Mouse (Mus musculus): ENCODE measurements around the gene Actl10.
A peak's percentile ranks its signal among the peaks of the same experiment; 100 is the strongest.

Actl10 gene

DNA sequence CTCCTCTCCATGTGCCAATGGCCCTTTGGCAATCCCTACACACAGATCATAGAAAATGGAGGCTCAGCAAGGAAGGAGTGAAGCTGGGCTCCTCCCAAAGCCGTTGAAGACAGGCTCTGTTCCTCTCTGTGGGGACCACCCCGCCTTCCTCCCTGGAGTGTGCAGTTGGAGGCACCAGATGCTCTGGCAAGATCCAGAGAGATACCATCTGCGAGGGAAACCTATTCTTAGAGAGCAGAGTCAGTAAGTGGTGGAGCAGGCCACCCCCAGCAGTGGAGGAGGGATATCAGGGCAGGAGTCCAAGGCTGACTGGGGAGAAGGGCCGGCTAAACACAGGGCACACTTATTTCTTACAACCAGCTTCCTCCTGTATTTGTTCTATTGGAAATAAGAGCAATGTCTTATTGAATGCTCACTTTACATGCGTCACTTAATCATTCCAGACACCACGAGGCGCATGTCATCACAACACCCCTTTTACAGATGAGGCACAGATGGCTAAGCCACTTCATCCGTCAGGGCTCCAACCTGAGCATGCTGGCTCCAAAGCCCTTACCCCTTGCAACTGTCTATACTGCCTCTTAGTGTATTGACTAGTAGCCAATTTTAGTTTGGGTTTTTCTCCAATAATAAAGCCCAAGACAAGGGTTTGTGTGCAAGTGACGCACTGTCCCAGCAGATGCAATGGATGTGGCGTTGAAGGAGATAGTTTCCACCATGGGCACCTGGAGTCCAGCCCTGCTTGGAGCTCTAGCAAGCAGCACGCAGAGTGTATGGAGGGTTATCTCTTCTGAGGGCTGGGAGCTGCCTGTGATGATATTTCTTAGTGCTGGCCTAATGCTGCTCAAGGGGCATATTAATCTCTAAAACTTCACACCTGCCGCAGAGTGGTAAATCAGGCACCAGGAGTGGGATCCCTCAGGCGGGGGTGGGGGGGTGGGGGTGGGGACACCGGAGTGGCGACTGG is 32.6 kb downstream of the Actl10 start:
- DNase-seq: peak; percentile 72

DNA sequence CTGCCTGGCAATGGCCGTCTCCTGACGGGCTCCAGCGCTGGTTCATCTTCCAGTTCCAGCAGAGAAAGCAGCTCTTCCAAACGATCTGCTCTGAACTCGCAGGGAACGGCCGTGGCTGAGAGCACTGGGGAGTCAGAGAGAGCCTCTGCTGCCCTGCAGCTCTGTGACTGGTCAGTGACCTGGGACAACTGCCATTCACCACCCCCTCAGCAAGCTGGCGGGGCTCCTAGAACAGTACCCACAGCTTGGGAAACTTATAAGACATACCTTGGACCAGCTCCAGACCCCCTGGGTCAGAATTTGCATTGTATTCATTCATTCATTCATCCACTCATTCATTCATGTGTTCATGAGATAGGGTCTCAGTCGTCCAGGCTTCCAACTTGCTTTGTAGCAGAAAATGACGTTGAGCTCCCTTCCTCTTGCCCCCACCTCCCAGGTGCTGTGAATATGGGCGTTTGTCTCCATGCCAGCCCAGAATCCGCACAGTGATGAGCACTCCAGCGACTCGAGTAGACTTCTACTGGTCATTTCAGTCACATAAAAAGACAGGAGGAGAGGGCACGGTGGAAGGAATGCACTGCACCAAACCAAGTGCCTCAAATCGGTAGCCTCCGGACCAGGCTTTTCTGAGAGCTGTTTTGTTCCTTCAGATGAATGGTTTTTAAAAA is 33.5 kb downstream of the Actl10 start:
- no peak for DNase-seq

DNA sequence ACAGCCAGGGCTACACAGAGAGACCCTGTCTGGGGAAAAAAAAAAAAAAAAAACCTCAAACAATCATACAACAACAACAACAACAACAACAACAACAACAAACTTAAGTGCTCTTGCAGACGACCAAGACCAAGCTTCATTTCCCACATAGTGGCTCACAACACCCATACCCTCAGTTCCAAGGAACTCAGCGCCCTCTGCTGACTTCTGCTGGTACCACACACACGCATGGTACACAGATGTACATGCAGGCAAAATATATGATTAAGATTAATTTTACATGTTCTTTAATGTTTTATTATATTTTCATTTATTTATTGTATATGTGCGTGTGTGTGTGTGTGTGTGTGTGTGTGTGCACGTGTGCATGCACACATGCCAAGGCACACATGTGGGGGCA is 34.8 kb downstream of the Actl10 start:
- peak; percentile 80 for DNase-seq

DNA sequence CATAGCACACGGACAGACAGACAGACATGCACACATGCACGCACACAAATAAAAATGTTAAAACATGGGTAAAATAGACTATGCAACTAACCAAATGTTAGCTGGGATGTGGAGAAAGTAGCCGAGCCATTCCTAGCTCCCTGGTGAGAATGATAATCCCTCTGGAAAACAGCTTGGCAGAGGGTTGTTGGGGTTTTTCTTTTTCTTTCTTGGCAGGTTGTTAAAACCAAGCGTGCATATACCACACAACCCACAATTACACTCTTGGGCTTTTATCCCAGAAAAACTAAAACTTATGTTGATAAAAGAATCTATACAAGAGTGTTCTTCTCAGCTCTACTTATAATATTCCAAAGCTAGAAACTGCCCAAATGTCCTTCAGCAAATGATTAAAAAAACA is 37.5 kb downstream of the Actl10 start:
- no peak for DNase-seq

DNA sequence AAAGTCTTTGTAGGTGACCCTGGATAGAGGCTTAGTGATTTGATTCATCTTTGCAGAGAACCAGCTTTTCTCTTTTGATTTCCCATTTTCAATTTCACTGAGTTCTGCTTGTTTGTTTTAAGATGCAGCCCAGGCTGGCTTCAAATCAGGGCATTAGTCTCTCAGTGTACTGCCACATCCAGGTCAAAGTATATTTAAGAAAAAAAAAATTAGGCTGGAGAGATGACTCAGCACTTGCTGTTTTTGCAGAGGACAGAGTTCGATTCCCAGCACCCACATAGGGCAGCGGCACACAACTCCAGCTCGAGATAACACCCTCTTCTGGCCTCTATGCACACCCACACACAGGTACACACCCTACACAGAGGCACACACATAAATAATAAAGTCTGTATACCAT is 39.7 kb downstream of the Actl10 start:
- DNase-seq: no peak

DNA sequence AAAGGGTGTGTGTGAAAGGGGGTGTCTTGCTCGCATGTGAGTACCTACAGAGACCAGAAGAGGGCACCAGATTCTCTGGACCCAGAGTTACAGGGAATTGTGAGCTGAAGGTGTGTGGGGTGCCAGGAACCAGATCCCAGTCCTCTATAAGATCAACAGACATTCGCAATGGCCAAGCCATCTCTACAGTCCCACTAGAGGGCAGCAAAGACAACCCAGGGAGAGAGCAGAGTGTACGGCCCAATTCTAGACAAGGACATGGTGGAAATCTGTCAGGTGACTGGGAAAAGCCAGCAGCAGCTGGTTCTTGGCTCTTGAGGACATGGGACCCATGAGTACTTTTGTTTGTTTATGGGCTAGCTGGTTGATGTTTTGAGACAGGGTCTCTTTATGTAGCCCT is 41.4 kb downstream of the Actl10 start:
- no peak for DNase-seq

DNA sequence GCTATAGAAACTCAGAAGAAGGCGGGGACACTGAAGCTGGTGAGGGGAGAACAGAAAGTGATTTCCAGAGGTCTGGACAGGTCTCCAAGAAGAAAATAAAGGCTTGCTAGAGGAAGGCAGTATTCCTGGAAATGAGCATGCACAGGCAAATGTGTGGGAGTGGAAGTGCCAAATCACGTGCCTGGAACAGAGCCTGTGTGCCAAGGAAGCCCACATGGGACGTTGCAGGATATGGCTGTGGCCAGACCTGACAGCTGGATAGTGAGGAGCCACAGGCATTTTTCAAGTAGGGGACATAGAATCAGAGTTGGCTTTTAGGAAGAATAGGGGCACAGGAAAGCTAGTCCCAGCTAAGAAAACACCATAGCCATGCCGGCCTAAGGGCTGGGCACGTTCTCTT is 44.2 kb downstream of the Actl10 start:
- DNase-seq: no peak

DNA sequence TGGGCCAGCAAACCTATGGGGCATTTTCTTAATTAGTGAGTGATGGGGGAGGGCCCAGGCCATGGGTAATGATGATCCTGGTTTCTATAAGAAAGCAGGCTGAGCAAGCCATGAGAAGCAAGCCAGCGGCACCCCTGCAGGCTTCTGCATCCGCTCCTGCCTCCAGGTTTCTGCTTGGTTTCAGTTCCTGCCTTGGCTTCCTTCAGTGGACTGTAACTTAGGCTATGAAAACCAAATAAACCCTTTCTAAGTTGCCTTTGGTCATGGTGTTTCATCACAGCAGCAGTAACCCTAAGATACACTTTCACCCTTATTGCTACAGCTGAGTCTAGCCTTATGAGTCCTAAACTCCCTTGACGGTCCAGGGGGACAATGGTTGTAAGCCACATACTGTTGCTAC is 45.8 kb downstream of the Actl10 start:
- DNase-seq: no peak

DNA sequence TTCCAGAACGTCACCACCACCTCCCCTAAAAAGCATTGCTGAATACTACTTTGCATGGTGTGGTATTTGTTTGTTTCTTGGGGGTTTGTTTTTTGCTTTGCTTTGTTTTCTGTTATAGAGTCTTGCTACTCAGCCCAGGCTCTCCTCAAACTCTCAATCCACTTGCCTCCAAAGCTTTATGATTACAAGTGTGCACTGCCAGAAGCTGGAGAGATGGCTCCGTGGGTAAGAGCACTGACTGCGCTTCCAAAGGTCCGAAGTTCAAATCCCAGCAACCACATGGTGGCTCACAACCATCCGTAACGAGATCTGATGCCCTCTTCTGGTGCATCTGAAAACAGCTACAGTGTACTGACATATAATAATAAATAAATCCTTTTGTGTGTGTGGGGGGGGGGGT is 49.0 kb downstream of the Actl10 start:
- no peak for DNase-seq

DNA sequence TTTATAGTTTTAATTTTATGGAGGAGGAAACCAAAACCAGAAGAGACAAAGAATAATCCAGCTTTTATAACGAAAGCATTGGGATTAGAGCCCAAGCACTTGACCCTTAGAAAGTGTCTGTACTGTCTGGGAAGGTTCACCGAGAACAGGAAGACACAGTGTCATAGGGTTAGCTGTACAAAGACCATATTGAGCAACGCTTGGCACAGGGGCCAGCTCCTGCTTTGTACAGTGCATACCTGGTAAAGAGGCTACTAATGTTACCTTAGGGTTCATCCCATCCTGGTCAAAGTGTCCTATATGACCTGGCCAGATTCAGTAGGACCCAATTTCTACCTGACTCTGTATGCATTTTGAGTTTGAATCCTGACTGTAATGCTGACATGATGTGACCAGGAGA is 49.7 kb downstream of the Actl10 start:
- DNase-seq: no peak

Data from right cerebral cortex, postnatal 4 days (tissue).